Mouse (Mus musculus): ENCODE results near the gene Ccl12. TPM values are rescaled to one million over a fixed set of nuclear protein-coding genes. Genes with fewer than 3 reads are reported as not detected.
A peak's percentile ranks its signal among the peaks of the same experiment; 100 is the strongest.

The Ccl12 gene
- 6.5 and 18.0 TPM in 2 replicates for polyA plus RNA-seq (2012; rRNA removed)

DNA sequence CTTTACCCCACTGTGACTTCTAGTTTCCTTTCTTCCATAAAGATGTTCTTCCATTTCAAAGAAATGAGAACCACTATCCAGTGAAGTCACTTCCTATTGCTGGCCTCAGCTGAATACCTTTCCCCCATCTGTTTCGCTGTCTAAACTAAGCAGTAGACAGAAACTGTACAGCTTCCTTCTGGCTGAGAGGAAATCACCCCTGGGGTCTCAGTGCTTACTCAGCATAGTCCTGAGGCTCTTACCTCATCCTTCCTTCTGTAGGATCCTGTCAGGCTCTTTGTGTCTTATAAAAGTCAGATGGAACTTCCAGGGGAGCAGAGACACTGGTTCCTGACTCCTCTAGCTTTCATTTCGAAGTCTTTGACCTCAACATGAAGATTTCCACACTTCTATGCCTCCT lies at the start of gene Ccl12:
Ccl12 (plus strand) TSS at position 317 of the 400 bp plus-strand sequence.
- DNase-seq (ENCODE audit: low read depth), result no peak

GRCm38 (mm10) chr11:82053849-82054248 lies 47.8 kb upstream of the Ccl12 start:
- no peak for DNase-seq (ENCODE audit: low read depth)

DNA sequence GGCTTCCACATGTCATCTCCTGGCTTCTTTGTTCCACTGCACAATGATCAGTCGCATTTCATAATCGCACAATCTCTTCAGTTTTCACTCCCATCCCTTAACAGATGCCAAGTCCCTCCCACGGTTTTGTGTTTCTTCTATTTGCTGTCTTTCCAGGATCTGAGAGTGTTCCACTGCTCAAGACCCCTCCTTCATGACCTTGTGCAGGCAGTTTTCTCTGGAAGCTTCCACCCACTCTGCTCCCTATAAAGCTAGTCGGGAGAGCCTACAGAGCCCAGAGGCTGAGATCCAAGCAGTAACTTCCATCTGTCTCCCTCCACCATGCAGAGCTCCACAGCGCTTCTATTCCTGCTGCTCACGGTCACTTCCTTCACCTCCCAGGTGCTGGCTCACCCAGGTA lies 44.0 kb upstream of the Ccl12 start, which contains the start of gene Ccl11:
Ccl11 (plus strand) TSS at position 178 of the 400 bp plus-strand sequence.
- no peak for DNase-seq (ENCODE audit: low read depth)

GRCm38 (mm10) chr11:82062226-82062625 lies 39.4 kb upstream of the Ccl12 start:
- DNase-seq (ENCODE audit: low read depth), result no peak

DNA sequence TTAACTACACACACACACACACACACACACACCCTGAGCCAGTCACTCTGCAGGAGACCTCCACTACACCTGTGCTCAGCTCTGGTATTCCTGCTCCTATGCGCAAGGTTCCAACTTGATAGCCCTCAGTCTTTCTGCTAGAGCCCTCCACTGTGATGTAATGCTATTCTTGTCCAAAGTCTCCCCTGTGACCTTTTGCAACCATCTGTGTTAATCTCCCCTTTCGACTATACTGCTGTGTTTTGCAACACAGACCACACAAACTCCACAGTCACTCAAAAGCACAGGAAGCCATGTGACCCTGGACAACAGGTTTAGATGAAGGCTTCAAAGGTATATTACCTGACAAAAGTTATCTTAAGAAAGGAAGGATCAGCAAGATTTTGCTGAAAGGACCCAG lies 38.2 kb upstream of the Ccl12 start:
- DNase-seq (ENCODE audit: low read depth), result no peak

- DNase-seq (ENCODE audit: low read depth), result no peak
Measured at GRCm38 (mm10) chr11:82066953-82067571, 34.6 kb upstream of the Ccl12 start.

DNA sequence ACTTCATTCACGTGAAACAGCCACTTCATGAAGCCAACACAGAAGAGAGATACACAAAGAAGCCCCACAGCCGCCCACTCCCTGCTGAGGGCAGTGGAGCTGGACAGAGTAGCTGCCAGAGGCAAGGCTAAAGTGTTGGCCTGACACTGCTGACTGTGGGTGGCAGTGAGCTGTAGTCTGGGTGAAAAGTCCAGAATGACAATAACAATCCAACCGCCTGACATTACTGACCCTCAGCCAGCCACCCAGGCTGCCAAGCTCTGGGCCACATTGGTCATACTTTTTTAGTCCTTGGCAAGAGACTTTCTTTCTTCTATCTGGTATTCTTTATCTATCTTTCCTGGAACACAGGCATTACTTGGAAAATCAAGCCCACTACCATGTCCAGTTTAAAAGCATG lies 30.6 kb upstream of the Ccl12 start:
- no peak for DNase-seq (ENCODE audit: low read depth)

- DNase-seq (ENCODE audit: low read depth), result no peak
Measured at GRCm38 (mm10) chr11:82072374-82072773, 29.3 kb upstream of the Ccl12 start.

DNA sequence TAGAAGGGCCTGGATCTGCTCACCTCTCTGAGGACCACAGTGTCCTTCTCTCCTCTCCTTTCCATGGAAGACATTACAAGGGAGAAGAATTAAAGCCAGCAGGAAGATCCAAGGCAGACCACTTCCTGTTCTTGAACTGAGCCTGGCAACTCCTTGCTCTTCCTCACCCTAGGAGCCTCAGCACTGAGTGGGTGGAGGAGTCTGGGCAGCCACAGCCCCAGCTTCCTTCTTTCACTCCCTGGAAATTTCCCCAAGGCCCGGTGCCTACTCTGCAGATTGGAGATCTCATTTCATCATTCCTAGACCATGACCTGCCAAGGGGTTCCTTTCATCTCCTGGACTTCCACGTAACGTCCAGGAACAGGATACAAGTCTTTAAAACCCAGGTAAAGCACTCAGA lies 28.7 kb upstream of the Ccl12 start:
- DNase-seq (ENCODE audit: low read depth), result no peak

DNA sequence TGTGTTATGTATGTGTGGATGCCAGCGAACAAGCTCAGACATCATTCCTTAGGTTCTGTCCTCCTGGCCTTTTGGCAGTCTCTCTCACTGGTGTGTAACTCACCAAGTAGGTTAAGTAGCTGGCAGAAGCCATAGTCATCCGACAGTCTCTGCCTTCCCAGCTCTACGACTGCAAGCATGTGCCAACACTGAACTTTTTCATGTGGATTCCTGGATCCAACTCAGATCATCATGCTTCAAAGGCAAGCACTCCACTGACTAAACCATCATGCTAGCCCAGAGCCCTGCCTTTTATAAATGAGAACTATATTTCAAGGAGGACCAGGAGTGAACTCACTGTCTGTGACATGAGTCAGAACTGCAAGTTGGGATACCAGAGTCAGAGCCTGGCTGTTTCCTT lies 28.0 kb upstream of the Ccl12 start:
- peak; percentile 19 for DNase-seq (ENCODE audit: low read depth)

DNA sequence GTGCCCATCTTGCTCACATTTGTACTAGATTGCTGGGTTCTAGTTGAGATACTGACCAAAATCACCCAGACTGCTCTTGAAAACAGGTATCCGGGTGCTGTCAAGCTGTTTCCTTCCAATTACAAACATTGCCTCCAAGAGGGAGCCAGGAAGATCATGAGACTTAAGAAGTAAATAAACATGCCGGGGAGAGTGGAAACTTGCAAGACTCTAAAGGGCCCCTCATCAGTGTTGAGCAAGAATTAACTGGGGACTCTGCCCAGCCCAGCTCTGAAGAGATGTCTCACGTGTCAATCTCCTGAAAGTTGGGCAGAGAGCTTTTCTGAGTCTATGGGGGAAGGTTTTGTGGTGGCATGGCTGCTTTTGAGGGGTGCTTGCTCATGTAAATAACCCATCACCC lies 24.6 kb upstream of the Ccl12 start:
- no peak for DNase-seq (ENCODE audit: low read depth)

DNA sequence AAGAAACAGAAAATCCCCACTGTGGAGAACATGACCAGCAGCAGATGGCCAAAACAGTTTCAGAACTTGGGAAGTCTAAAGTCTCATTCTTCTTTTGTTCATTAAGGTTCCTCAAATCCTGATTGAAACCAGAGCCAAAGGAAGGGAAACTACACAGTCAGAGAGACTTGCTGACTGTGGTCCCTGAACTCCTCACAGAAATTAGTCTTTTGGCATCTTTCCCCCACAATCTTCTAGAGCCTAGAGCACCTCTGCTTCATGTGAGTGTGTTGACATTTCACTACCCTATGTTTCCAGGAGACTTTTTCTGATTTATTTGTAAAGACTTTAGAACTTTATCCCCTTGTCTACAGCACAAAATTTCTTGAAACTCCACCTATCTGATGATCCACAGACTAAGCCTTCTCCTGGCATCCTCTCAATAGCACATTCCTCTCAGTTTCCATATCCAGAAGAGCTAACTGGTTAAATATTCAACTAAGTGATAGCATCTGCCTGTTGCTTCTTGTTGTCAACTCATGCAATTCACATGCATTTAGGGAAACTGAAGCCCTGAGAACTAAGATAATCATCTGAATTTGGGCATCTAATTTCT lies 23.4 kb upstream of the Ccl12 start:
- DNase-seq (ENCODE audit: low read depth), result no peak

GRCm38 (mm10) chr11:82080865-82081264 lies 20.8 kb upstream of the Ccl12 start:
- no peak for DNase-seq (ENCODE audit: low read depth)

DNA sequence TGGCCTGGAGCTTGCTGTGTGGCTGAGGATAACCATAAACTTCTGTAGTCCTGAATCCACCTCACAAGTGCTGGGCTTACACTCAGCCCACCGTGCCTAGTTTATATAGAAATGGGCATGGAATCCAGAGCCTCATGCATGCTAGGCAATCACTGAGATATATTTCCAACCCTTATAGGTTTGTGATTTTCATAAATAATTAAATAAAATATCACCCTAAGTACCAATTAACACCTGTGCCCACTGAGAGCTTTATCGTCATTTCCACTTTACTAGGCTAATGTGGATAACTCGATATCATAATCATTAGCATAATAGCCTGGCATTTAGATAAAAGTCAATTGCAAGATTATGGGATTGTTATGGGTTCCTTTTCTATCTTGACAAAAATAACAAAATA lies 17.3 kb upstream of the Ccl12 start:
- DNase-seq (ENCODE audit: low read depth), result no peak

DNA sequence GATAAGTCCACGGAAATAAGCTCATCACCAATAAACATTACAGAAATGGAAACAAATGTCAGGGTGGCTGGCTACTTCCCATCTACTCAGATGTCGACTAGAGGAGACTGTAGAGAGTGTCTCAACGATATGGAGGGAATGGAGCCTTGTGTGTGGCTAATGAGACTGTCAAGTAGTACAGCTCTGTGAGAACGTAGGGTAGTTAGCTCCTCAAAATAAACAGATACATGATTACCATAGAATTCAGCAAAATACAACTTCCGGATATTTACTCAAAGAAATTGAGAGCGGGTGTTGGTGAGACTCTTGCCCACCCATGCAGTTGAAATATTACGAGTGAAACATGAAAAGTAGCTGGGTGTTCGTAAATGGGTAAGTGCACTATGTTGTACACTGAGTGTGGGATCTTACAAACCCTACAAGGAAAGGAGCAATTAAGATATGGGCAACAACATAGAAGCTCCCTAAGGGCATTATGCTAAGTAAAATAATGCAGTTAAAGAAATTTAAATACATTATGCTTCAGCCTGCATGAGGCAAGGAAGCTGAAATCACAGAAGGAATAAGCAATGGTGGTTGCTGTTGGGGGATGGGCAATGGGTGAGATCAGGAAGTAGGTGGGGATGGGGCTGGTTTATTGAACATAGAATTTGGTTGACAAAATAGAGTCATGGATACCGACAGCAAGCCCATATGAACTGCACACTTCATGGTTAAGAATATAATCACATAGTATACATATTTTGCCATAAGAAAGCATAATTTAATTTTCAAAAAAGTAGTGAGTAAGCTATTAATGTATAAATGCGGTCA lies 1.9 kb upstream of the Ccl12 start:
- DNase-seq (ENCODE audit: low read depth), result no peak

DNA sequence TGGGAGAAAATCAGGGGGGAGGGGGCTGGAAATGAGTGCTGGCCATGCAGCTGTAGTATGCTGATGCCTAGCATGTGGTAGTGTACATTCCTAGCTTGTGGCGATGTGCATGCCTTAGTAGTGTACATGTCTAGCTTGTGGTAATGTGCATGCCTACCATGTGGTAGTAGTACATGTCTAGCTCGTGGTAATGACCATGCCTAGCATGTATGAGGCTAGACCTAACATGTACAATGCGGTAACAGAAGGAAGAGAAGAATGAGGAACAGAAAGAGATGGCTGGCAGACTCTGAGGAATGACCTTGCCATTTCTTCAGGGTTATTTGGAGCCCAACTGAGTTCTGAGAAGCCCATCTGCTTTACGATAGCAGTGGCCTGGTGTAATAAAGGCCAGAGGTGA lies 558 bp upstream of the Ccl12 start:
- no peak for DNase-seq (ENCODE audit: low read depth)

- no peak for DNase-seq (ENCODE audit: low read depth)
Measured at GRCm38 (mm10) chr11:82109611-82110010, 8.0 kb downstream of the Ccl12 start.

DNA sequence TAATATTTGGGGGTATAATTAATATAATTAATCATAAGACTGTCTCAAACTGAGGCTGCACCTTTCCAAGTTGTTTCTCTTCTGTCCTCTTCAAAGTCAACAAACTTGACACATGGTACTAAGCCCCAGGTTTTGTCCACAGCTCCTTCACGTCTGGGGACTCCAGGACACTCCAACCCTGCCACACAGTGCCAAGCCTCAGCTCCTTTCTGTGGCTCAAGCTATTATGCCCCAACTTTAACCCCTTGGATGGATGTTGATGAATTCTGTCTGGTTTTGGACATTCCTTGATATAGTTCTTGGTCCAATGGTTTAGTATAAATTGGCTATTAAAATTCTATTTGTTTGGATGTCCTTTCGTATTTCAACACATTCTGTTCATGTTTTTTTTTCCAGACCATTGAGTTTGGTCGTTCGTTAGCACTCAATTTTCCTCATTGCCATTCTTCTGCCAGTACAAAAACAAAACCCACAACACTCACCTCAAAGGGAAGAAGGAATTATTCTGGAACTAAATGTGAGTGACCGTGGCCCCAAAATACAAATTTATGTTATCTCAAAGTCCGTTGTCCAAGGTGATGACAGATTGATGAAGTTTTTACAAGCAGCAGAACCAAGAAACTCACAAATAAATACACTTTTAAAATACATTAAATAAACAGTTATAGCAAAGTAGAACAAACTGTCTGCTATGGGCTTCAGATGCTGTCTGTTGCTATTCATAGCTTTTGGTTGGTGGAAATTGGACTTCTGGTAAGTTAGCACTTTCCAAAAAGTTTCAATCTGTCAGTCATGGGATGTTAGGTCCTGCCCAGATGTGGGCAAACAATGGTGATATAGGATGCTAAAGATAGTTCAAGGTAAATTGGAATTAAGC lies 9.0 kb downstream of the Ccl12 start:
- DNase-seq (ENCODE audit: low read depth), result no peak

DNA sequence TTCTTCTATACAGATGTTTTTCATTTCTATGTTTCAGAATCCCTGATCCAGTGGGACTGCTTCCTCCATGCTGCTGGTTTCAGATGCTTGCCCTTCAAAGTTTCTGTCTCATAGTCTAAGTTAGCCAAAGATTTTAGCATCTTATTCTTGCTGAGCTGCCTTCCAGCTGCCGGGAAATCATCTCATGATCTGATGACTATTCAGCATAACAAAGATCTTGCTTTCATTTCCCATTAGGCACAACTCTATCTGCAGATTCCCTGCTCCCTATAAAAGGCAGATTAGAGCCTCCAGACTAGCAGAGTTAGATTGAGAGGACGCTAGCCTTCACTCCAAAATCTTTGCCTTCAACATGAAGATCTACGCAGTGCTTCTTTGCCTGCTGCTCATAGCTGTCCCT lies 13.2 kb downstream of the Ccl12 start, which contains the start of gene Ccl8:
Ccl8 (plus strand) TSS at position 301 of the 400 bp plus-strand sequence.
- DNase-seq (ENCODE audit: low read depth), result no peak

GRCm38 (mm10) chr11:82116041-82116440 lies 14.4 kb downstream of the Ccl12 start:
- DNase-seq (ENCODE audit: low read depth), result no peak

DNA sequence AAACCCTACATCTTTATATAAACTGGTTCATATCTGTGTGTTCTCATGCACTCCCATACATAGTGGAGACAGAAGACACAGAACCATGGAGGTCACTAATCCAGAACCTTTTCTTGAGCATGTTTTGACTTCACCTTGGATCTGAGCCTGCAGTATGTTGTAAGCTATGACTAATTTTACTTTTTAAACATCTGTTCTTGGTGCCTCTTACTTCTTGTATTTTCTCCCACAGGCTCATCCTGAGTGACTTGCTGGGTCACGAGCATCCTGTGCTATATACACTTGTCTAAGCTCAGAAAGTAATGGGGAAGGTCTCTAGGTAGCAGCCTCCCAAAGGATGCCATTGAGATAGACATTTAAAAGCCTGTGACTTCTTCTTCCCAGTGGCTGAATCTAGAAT lies 31.3 kb downstream of the Ccl12 start:
- no peak for DNase-seq (ENCODE audit: low read depth)

GRCm38 (mm10) chr11:82136196-82136595 lies 34.6 kb downstream of the Ccl12 start:
- no peak for DNase-seq (ENCODE audit: low read depth)
